Mouse (Mus musculus): Measurements from ENCODE around the gene Znrf2. TPM values are rescaled to one million over a fixed set of nuclear protein-coding genes. Genes with fewer than 3 reads are reported as not detected.

Znrf2 gene
- polyA plus RNA-seq, 1 experiment, result 3.1 TPM

GRCm38 (mm10) chr6:54827481-54827880 is 10.8 kb downstream of the Znrf2 start:
- Histone ChIP-seq H3K79me2 (ENCODE audit: control insufficient read depth, insufficient read depth) (peaks cover 73% of the 10 kb centered on the region), H3K36me3 (ENCODE audit: control insufficient read depth, insufficient read depth) (no peaks in the 10 kb centered on the region), H3ac (ENCODE audit: control insufficient read depth, insufficient read length, low read depth) (no peak overlapping the region), H3K27me3 (ENCODE audit: control insufficient read depth, insufficient read depth, insufficient read length) (no peaks in the 10 kb centered on the region), H3K79me3 (ENCODE audit: low read depth) (peaks cover 20% of the 10 kb centered on the region), H3K4me3 (ENCODE audit: insufficient read depth, poor library complexity, severe bottlenecking) (no peak overlapping the region)
- TF ChIP-seq MYOD1 (IDR thresholded peaks at IDR 0.05; ENCODE audit: control insufficient read depth, insufficient read length, low read depth) (no peak), MAX (IDR thresholded peaks at IDR 0.05) (no peak), MYOG (IDR thresholded peaks at IDR 0.05; ENCODE audit: control insufficient read depth, extremely low read depth, insufficient read length) (no peak), CEBPB (IDR thresholded peaks at IDR 0.05; ENCODE audit: low read depth) (no peak), CTCF (IDR thresholded peaks at IDR 0.05; ENCODE audit: control insufficient read depth, insufficient read depth, insufficient read length) (no peak), USF1 (IDR thresholded peaks at IDR 0.05; ENCODE audit: low read depth) (no peak), FOSL1 (IDR thresholded peaks at IDR 0.05; ENCODE audit: insufficient read depth, low read length, poor library complexity, severe bottlenecking) (no peak)

- Histone ChIP-seq H3K79me3 (ENCODE audit: low read depth) (peaks cover 20% of the 10 kb centered on the region), H3K27me3 (ENCODE audit: control insufficient read depth, insufficient read depth, insufficient read length) (no peaks in the 10 kb centered on the region), H3ac (ENCODE audit: control insufficient read depth, insufficient read length, low read depth) (no peak overlapping the region), H3K4me3 (ENCODE audit: insufficient read depth, poor library complexity, severe bottlenecking) (no peak overlapping the region), H3K36me3 (ENCODE audit: control insufficient read depth, insufficient read depth) (no peaks in the 10 kb centered on the region), H3K79me2 (ENCODE audit: control insufficient read depth, insufficient read depth) (peaks cover 74% of the 10 kb centered on the region)
- TF ChIP-seq USF1 (IDR thresholded peaks at IDR 0.05; ENCODE audit: low read depth) (no peak), CEBPB (IDR thresholded peaks at IDR 0.05; ENCODE audit: low read depth) (no peak), MAX (IDR thresholded peaks at IDR 0.05) (no peak), CTCF (IDR thresholded peaks at IDR 0.05; ENCODE audit: control insufficient read depth, insufficient read depth, insufficient read length) (no peak), MYOG (IDR thresholded peaks at IDR 0.05; ENCODE audit: control insufficient read depth, extremely low read depth, insufficient read length) (no peak), MYOD1 (IDR thresholded peaks at IDR 0.05; ENCODE audit: control insufficient read depth, insufficient read length, low read depth) (no peak), FOSL1 (IDR thresholded peaks at IDR 0.05; ENCODE audit: insufficient read depth, low read length, poor library complexity, severe bottlenecking) (no peak)
These were observed 11.6 kb downstream of the Znrf2 start for GRCm38 (mm10) chr6:54828274-54828673.

- H3K27me3 ChIP-seq (ENCODE audit: control insufficient read depth, insufficient read depth, insufficient read length), result no peaks in the 10 kb centered on the region
- H3K36me3 ChIP-seq (ENCODE audit: control insufficient read depth, insufficient read depth), result no peaks in the 10 kb centered on the region
- H3K79me3 ChIP-seq (ENCODE audit: low read depth), result peaks cover 22% of the 10 kb centered on the region
- TF ChIP-seq MYOG (IDR thresholded peaks at IDR 0.05; ENCODE audit: control insufficient read depth, extremely low read depth, insufficient read length) (no peak), USF1 (IDR thresholded peaks at IDR 0.05; ENCODE audit: low read depth) (no peak), MAX (IDR thresholded peaks at IDR 0.05) (no peak)
- H3K4me3 ChIP-seq (ENCODE audit: insufficient read depth, poor library complexity, severe bottlenecking), result no peak overlapping the region
- peaks cover 74% of the 10 kb centered on the region for H3K79me2 ChIP-seq (ENCODE audit: control insufficient read depth, insufficient read depth)
- no peak overlapping the region for H3ac ChIP-seq (ENCODE audit: control insufficient read depth, insufficient read length, low read depth)
These were observed 13.5 kb downstream of the Znrf2 start for GRCm38 (mm10) chr6:54830048-54830772.

GRCm38 (mm10) chr6:54831069-54831720 is 14.5 kb downstream of the Znrf2 start:
- Histone ChIP-seq H3K79me2 (ENCODE audit: control insufficient read depth, insufficient read depth) (peaks cover 75% of the 10 kb centered on the region), H3K27me3 (ENCODE audit: control insufficient read depth, insufficient read depth, insufficient read length) (no peaks in the 10 kb centered on the region), H3K4me3 (ENCODE audit: insufficient read depth, poor library complexity, severe bottlenecking) (no peak overlapping the region), H3K79me3 (ENCODE audit: low read depth) (peaks cover 18% of the 10 kb centered on the region), H3ac (ENCODE audit: control insufficient read depth, insufficient read length, low read depth) (no peak overlapping the region), H3K36me3 (ENCODE audit: control insufficient read depth, insufficient read depth) (no peaks in the 10 kb centered on the region)
- no peak for TF ChIP-seq MYOD1 (IDR thresholded peaks at IDR 0.05; ENCODE audit: control insufficient read depth, insufficient read length, low read depth)
- no peak for TF ChIP-seq FOSL1 (IDR thresholded peaks at IDR 0.05; ENCODE audit: insufficient read depth, low read length, poor library complexity, severe bottlenecking)
- TF ChIP-seq CTCF (IDR thresholded peaks at IDR 0.05; ENCODE audit: control insufficient read depth, insufficient read depth, insufficient read length), result no peak
- TF ChIP-seq USF1 (IDR thresholded peaks at IDR 0.05; ENCODE audit: low read depth), result no peak
- no peak for TF ChIP-seq MAX (IDR thresholded peaks at IDR 0.05)
- no peak for TF ChIP-seq CEBPB (IDR thresholded peaks at IDR 0.05; ENCODE audit: low read depth)
- no peak for TF ChIP-seq MYOG (IDR thresholded peaks at IDR 0.05; ENCODE audit: control insufficient read depth, extremely low read depth, insufficient read length)

GRCm38 (mm10) chr6:54833427-54833826 is 16.7 kb downstream of the Znrf2 start:
- H3K79me3 ChIP-seq (ENCODE audit: low read depth), result peaks cover 12% of the 10 kb centered on the region
- H3K79me2 ChIP-seq (ENCODE audit: control insufficient read depth, insufficient read depth), result peaks cover 60% of the 10 kb centered on the region
- no peak overlapping the region for H3K4me3 ChIP-seq (ENCODE audit: insufficient read depth, poor library complexity, severe bottlenecking)
- TF ChIP-seq MYOG (IDR thresholded peaks at IDR 0.05; ENCODE audit: control insufficient read depth, extremely low read depth, insufficient read length) (no peak), CTCF (IDR thresholded peaks at IDR 0.05; ENCODE audit: control insufficient read depth, insufficient read depth, insufficient read length) (no peak), USF1 (IDR thresholded peaks at IDR 0.05; ENCODE audit: low read depth) (no peak), MYOD1 (IDR thresholded peaks at IDR 0.05; ENCODE audit: control insufficient read depth, insufficient read length, low read depth) (no peak), MAX (IDR thresholded peaks at IDR 0.05) (no peak), FOSL1 (IDR thresholded peaks at IDR 0.05; ENCODE audit: insufficient read depth, low read length, poor library complexity, severe bottlenecking) (no peak), CEBPB (IDR thresholded peaks at IDR 0.05; ENCODE audit: low read depth) (no peak)
- no peaks in the 10 kb centered on the region for H3K27me3 ChIP-seq (ENCODE audit: control insufficient read depth, insufficient read depth, insufficient read length)
- H3K36me3 ChIP-seq (ENCODE audit: control insufficient read depth, insufficient read depth), result no peaks in the 10 kb centered on the region
- no peak overlapping the region for H3ac ChIP-seq (ENCODE audit: control insufficient read depth, insufficient read length, low read depth)
